11 mouse cellular contexts compared by ENCODE assay signal in genomic region chr2:158210503-158210902, GRCm38 (mm10). TPM values are rescaled to one million over a fixed set of nuclear protein-coding genes. Genes with fewer than 3 reads are reported as not detected.
DNase-seq lines count a peak whose midpoint lies in the region; ATAC-seq and TF ChIP-seq lines count a peak whose summit lies in the region.
"Had no signal": no experiment of that assay in that cellular context is flagged by ENCODE, and none has a peak within 500 bp of the region (broad histone marks: within the 10 kb centered on the region; RNA-seq: fewer than 3 reads in every experiment).

No protein-coding gene starts in this region.

- intact Hi-C loops in left cerebral cortex, adult 2 months (cut with DNase I): loop anchor here (2.0 kb wide), 2 partner anchors 130 to 138 kb away; no protein-coding TSS in a partner anchor

- no peak for ATAC-seq in forebrain, embryonic 11.5 days (replicated peaks; ENCODE audit: low FRiP score)
- ATAC-seq in forebrain, embryonic 14.5 days: no peak
- no peak for ATAC-seq in neural tube, embryonic 15.5 days (ENCODE audit: low FRiP score)
- ATAC-seq in frontal cortex, adult (ENCODE audit: low TSS enrichment): no peak

- H3K27me3 ChIP-seq in forebrain, embryonic 11.5 days (ENCODE audit: control insufficient read depth, insufficient read depth, low read length): no peaks in the 10 kb centered on the region
- no peaks in the 10 kb centered on the region for H3K27me3 ChIP-seq in forebrain, embryonic 14.5 days (replicated peaks; ENCODE audit: control insufficient read depth, insufficient read depth, low read length)
- H3K27me3 ChIP-seq in E14TG2a.4 (ENCODE audit: insufficient read depth, low read length): peaks cover 19% of the 10 kb centered on the region
- H3K27me3 ChIP-seq in embryonic facial prominence, embryonic 10.5 days (replicated peaks; ENCODE audit: low read depth, poor library complexity, severe bottlenecking): peaks cover 6% of the 10 kb centered on the region; the same call in 1 of the 2 replicates
- no peaks in the 10 kb centered on the region for H3K27me3 ChIP-seq in neural tube, embryonic 15.5 days (replicated peaks)
- H3K27me3 ChIP-seq: neural tube, embryonic 13.5 days had no signal

- no peak overlapping the region for H3K27ac ChIP-seq in forebrain, embryonic 11.5 days (ENCODE audit: low read depth, low read length)
- H3K27ac ChIP-seq in forebrain, embryonic 14.5 days (ENCODE audit: low read depth, low read length): no peak overlapping the region
- H3K27ac ChIP-seq in left cerebral cortex, adult 2 months: no peak overlapping the region
- no peak overlapping the region; the same call in 1 of the 2 replicates for H3K27ac ChIP-seq in embryonic facial prominence, embryonic 10.5 days (replicated peaks)
- no peak overlapping the region for H3K27ac ChIP-seq in neural tube, embryonic 15.5 days (replicated peaks)
- H3K27ac ChIP-seq: liver, embryonic 14.5 days; neural tube, embryonic 13.5 days had no signal

- no peaks in the 10 kb centered on the region; the same call in 1 of the 2 replicates for H3K4me1 ChIP-seq in forebrain, embryonic 11.5 days (replicated peaks; ENCODE audit: control insufficient read depth, insufficient read depth, low read length)
- H3K4me1 ChIP-seq in forebrain, embryonic 14.5 days (ENCODE audit: control insufficient read depth, insufficient read depth, low read length): no peaks in the 10 kb centered on the region
- H3K4me1 ChIP-seq in E14TG2a.4 (replicated peaks; ENCODE audit: low read depth, low read length): peaks cover 22% of the 10 kb centered on the region
- H3K4me1 ChIP-seq in embryonic facial prominence, embryonic 10.5 days: peaks cover 35% of the 10 kb centered on the region
- peaks cover 12% of the 10 kb centered on the region for H3K4me1 ChIP-seq in neural tube, embryonic 15.5 days

- 46% methylated on average over 4 of the region's 4 CpGs for WGBS in forebrain, embryonic 11.5 days
- 46% methylated on average over 4 of the region's 4 CpGs for WGBS in forebrain, embryonic 14.5 days
- WGBS in embryonic facial prominence, embryonic 10.5 days: 49% methylated on average over 4 of the region's 4 CpGs
- WGBS in neural tube, embryonic 15.5 days: 64% methylated on average over 4 of the region's 4 CpGs

- H3K9ac ChIP-seq in forebrain, embryonic 11.5 days (ENCODE audit: low read length): 0 out of 2 replicates have a peak overlapping the region, but pooled peaks have one; percentile 3
- H3K9ac ChIP-seq in forebrain, embryonic 14.5 days (ENCODE audit: low read length): no peak overlapping the region
- no peak overlapping the region for H3K9ac ChIP-seq in neural tube, embryonic 15.5 days (replicated peaks)
- H3K9ac ChIP-seq: liver, embryonic 14.5 days; neural tube, embryonic 13.5 days had no signal

- H3K4me3 ChIP-seq in forebrain, embryonic 11.5 days (ENCODE audit: low read depth, low read length): no peak overlapping the region
- no peak overlapping the region for H3K4me3 ChIP-seq in forebrain, embryonic 14.5 days (ENCODE audit: low read depth, low read length)
- H3K4me3 ChIP-seq in left cerebral cortex, adult 2 months: no peak overlapping the region
- no peak overlapping the region for H3K4me3 ChIP-seq in E14TG2a.4 (replicated peaks; ENCODE audit: low read length)
- H3K4me3 ChIP-seq in embryonic facial prominence, embryonic 10.5 days: peak overlapping the region; percentile 31; the same call in 1 of the 2 replicates
- H3K4me3 ChIP-seq in neural tube, embryonic 15.5 days (replicated peaks): no peak overlapping the region
- H3K4me3 ChIP-seq: neural tube, embryonic 13.5 days had no signal

- no peak for DNase-seq in forebrain, embryonic 11.5 days (ENCODE audit: low spot score)
- no peak for DNase-seq in forebrain, embryonic 14.5 days (ENCODE audit: low spot score)
- DNase-seq in left cerebral cortex, adult 2 months (ENCODE audit: extremely low spot score in 1 of 2, low spot score in 2 of 2): peak in 1 of 2 experiments; percentile 43
- DNase-seq in left cerebral cortex, adult 11 months (ENCODE audit: low spot score): no peak
- DNase-seq in embryonic facial prominence, embryonic 10.5 days (ENCODE audit: low spot score): no peak

- no peaks in the 10 kb centered on the region; the same call in 1 of the 2 replicates for H3K9me3 ChIP-seq in forebrain, embryonic 11.5 days (ENCODE audit: control insufficient read depth, low read length)
- H3K9me3 ChIP-seq in forebrain, embryonic 14.5 days (replicated peaks; ENCODE audit: control insufficient read depth, low read length): no peaks in the 10 kb centered on the region
- no peaks in the 10 kb centered on the region for H3K9me3 ChIP-seq in E14TG2a.4 (ENCODE audit: low read length)
- H3K9me3 ChIP-seq in embryonic facial prominence, embryonic 10.5 days: no peaks in the 10 kb centered on the region
- no peaks in the 10 kb centered on the region for H3K9me3 ChIP-seq in neural tube, embryonic 15.5 days (replicated peaks)
- H3K9me3 ChIP-seq: neural tube, embryonic 13.5 days had no signal

- H3K36me3 ChIP-seq in forebrain, embryonic 11.5 days (ENCODE audit: control insufficient read depth, insufficient read depth, low read length): no peaks in the 10 kb centered on the region
- H3K36me3 ChIP-seq in forebrain, embryonic 14.5 days (ENCODE audit: control insufficient read depth, insufficient read depth, low read length): no peaks in the 10 kb centered on the region
- no peaks in the 10 kb centered on the region for H3K36me3 ChIP-seq in E14TG2a.4 (ENCODE audit: insufficient read depth, low read length)
- H3K36me3 ChIP-seq in embryonic facial prominence, embryonic 10.5 days (replicated peaks): no peaks in the 10 kb centered on the region
- H3K36me3 ChIP-seq in neural tube, embryonic 15.5 days: no peaks in the 10 kb centered on the region
- H3K36me3 ChIP-seq: neural tube, embryonic 13.5 days had no signal

- peak; percentile 50 for TF ChIP-seq CTCF in left cerebral cortex, adult 2 months (IDR thresholded peaks at IDR 0.05)
- peak; percentile 81 for TF ChIP-seq CTCF in E14TG2a.4 (conservative IDR thresholded peaks at IDR 0.05; ENCODE audit: low read length)

- H3K4me2 ChIP-seq in forebrain, embryonic 11.5 days (ENCODE audit: low read depth, low read length, severe bottlenecking): no peak overlapping the region
- H3K4me2 ChIP-seq in forebrain, embryonic 14.5 days (ENCODE audit: low read length): no peak overlapping the region
- no peak overlapping the region for H3K4me2 ChIP-seq in neural tube, embryonic 15.5 days
- H3K4me2 ChIP-seq: neural tube, embryonic 13.5 days had no signal

RNA-seq across cellular contexts. Expression of gene D630003M21Rik, which starts 18.5 kb away (rescaled TPM):
- polyA plus RNA-seq in forebrain, embryonic 11.5 days (2014; fragmentation: Nextera tagmentation; extraction: Ambion mirVana): 2.7 and 2.9 TPM in 2 replicates
- polyA plus RNA-seq in forebrain, embryonic 14.5 days (2014; fragmentation: Nextera tagmentation; extraction: Ambion mirVana): 1.5 and 2.2 TPM in 2 replicates
- 1 to 10 TPM; 3.5 to 3.7 TPM for total RNA-seq in left cerebral cortex, adult 2 months (2021)
- 3.1 TPM in 2 replicates for polyA plus RNA-seq in embryonic facial prominence, embryonic 10.5 days (2016; fragmentation: Nextera tagmentation; extraction: Ambion mirVana)
- 2.4 and 2.5 TPM in 2 replicates for polyA plus RNA-seq in neural tube, embryonic 15.5 days (2015; fragmentation: Nextera tagmentation; extraction: Ambion mirVana)

RNA-seq across cellular contexts. Expression of gene Bpi, which starts 47.4 kb away (rescaled TPM):
- not detected in 2 replicates for polyA plus RNA-seq in forebrain, embryonic 11.5 days (2014; fragmentation: Nextera tagmentation; extraction: Ambion mirVana)
- not detected in 2 replicates for polyA plus RNA-seq in forebrain, embryonic 14.5 days (2014; fragmentation: Nextera tagmentation; extraction: Ambion mirVana)
- not detected for total RNA-seq in left cerebral cortex, adult 2 months (2021)
- not detected in 2 replicates for polyA plus RNA-seq in embryonic facial prominence, embryonic 10.5 days (2016; fragmentation: Nextera tagmentation; extraction: Ambion mirVana)
- not detected in 2 replicates for polyA plus RNA-seq in neural tube, embryonic 15.5 days (2015; fragmentation: Nextera tagmentation; extraction: Ambion mirVana)
- polyA plus RNA-seq: heart, postnatal 0 days; liver, embryonic 14.5 days; neural tube, embryonic 13.5 days had no signal
